Mouse (Mus musculus): Measurements from ENCODE around the gene Ank3. TPM values are rescaled to one million over a fixed set of nuclear protein-coding genes. Genes with fewer than 3 reads are reported as not detected.

Gene Ank3
- polyA plus RNA-seq, 2 experiments from 2014 or later = 1.1 to 1.2 TPM

DNA sequence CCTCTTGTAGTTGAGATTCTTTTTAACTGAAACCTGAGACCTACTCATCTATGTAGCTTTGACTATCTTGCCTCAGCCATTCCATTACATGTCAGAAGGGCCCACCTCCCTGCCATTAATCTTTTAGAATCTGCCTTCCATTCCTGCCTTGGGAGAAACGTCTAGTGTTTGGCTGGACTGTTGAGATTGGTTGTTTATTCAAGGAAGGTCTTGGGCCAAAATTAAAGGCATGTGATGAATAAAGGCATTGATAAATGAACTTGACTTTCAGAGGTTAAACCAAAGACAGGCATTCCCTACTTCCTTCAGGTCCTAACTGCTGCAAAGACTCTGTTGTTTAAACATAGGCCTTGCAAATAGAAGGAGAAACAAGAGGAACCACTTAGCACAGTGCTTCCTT is 271.9 kb downstream of the Ank3 start:
- no peak for ATAC-seq

DNA sequence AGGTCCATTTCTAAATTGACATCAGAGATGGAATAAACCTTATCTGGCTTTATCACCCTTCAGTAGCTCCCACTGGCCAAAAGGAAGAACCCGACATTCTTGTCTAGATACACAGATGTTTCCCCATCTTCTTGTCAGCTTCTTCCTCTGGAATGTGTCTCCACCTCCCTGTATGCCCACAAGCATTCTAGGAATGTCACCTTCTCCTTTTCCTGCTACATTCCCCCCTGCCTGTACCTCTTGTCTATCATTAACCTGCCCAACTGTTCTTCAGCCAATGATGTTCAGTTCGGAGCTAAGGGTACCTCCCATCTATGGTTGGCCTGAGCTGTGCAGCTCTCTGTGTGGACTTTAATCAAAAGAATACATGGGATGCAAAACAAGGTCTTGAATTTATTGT is 272.4 kb downstream of the Ank3 start:
- no peak for ATAC-seq

DNA sequence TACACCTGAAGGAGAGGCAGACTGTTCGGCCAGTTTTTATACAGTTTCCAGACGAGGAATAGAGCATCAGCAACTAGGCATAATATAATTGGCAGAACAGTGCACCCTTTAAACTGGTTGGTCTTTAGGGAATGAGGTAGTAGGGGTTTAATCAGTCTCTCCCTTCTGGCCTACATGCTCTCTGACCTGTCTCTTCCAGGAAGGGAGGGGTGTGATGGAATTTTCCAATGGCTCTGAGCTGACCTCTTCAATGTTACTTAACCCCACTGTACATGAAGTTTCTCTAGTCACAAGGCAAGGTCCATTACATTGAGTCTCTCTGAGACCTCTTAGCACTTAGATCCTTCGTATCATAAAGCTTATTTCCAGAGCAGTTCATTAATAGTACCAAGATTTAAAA is 272.9 kb downstream of the Ank3 start:
- no peak for ATAC-seq

DNA sequence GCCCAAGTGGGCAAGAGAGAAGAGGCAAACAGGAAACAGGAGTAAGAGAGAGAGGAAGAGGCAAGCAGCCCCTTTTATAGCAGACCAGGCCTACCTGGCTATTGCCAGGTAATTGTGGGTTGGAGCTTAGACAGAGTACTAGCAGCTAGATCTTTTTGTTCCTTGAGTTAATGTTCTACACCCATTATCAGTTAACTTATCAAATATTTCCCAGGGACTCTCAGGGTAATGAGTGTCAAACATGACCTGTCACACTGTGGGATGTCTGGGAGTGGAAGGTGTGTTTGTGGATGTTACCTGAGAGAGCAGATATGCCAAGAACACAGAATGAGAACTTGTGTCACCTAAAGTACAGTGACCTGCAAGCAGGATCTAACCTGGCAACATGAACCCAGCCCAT is 274.0 kb downstream of the Ank3 start:
- ATAC-seq = no peak

DNA sequence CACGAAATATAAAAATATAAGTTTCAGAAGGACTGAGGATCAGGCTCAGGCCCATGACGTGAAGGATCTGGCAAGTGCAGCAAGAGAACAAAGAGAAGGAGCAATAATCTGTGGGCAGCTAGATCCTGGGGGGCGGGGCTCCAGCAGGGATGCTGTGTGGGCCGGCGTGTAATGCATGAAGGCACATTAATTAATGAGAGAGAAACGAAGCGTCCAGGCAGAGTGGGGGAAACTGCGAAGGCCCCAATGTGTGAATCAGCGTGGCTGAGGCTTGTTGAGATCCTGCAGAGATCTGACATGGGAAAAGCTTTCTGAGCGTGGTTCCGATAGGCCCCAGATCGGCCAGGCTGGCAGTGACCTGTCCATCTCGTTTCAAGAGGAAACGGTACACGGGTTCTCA is 279.7 kb downstream of the Ank3 start:
- no peak for ATAC-seq

DNA sequence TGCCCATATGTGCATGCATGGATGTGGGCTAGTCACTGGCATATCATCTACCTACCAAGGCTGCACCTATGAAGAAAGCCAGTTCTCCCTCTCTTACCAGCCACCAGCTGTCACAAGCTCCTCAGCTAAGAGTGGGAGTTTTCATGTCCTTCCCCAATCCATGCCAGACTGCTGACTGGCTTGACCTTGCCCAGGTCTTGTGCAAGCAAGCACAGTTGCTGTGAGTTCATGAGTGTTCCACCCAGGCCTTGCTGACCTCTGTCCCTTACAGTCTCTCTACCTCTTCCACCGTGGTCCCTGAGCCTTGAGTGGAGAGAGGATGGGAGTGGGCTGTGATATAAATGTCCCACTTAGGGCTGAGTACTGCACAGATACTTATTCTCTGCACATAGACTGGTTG is 287.8 kb downstream of the Ank3 start:
- no peak for ATAC-seq

DNA sequence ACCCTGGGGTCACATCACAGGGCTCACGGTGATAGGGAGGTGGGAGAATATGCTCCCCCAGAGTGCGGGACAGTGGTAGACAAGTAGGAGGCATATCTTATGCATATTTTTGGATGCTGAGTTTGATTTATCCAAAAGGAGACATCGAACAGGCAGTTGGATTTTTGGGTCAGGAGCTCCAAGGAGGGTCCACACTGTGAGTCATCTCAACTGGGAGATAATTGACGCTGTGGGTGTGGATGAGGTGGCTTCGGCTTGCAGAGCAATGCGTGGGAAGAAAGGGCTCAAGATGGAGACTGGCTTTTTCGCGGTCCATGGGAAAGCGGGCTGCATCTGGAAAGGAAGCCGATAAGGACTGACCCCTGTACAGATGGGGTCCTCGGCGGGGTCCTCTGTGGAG is 290.5 kb downstream of the Ank3 start:
- no peak for ATAC-seq

DNA sequence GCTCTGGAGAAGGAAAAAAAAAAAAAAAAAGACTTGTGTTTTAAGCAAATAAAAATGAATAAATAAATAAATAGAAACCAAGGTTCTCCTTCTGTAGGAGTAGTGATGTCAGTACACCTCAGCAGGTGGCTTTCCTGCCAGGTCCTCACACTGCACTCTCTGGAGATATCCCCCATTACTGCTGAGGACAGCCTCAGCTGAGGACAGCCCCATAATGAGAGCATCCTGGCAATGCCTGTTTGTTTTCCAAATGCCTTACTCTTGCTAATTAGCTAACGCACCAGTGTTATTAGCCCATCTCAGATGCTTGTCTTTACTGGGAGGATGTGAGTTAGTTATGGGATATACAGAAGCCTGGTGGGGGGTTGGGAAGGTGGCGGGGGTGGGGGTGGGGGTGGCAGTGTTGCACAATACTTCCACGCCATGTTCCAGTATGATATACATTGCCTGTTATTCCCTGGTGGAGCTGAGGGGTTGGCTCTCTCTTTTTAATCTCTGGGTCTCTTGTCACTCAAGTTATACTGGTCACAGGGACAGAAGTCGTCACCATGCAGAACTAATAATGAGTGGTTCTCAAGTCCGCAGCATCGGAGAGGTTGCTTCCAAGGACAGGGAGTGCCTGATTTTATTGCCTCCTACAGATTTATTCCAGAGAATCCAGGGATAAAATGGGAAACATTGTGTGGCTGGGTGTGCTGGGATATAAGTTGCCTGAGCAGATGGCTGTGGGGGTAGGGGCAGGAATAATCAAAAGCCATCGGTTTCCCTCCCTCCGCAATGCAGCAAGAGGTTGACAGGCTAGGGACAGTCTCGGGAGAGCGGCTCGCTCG is 291.8 kb downstream of the Ank3 start:
- no peak for ATAC-seq

DNA sequence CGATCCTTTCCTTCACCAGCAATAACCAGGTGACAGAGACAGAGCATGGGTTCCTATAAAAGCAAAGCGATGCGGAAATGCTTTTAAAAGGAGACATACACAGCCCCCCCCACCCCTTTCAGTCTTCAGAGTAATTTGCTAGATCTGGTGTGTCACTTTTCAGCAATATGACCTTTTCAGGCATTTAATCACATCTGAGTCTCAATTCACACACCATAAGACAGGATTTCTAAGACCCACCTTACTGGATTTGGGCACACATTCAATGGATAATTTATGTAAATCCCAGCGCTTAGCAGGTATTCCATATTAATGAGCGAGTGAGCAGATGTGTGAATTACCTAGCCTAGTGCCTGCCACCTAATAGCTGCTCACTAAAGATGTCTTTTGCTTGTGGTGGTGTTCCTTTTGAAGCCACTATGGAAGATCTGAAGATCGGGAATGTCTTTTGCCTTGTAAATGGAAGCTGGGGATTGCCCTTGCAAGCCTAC is 292.4 kb downstream of the Ank3 start:
- no peak for ATAC-seq

DNA sequence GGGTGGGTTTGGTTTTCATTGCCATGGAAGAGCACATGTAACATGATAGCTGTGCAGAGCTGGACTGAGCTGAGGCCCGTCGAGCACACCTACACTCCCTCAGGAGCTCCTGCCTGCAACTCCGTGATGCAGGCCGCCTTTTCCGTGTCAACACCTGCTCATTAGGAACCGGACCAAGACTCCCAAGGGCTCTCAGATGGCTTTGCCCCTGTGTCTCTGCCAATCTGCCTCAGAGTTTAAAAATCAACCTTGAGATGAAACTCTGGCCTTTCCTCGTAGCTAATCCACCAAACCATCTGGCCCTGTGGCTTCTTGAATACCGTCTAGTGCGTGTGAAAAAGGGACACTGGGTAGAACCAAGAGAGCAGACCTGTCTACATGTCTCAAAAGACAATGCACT is 297.4 kb downstream of the Ank3 start:
- ATAC-seq = no peak

DNA sequence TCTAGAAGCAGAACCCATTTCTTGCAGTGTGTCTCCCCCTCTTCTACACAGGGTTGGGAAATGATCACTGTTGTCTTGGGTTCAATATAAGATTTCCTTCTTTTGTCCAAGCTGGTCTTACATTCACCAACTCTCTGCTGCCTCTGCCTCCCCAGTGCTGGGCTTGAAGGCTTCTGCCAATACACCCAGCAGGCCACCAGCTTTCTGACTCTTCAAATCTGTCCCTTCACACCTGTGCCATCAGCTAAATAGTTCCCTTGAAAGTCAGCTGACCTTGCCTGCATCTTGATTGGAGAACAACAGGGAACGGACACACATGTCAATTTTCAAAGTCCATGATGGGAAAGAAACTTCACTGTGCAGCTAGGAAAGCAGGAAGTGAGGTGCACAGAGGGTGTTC is 300.1 kb downstream of the Ank3 start:
- ATAC-seq = no peak

DNA sequence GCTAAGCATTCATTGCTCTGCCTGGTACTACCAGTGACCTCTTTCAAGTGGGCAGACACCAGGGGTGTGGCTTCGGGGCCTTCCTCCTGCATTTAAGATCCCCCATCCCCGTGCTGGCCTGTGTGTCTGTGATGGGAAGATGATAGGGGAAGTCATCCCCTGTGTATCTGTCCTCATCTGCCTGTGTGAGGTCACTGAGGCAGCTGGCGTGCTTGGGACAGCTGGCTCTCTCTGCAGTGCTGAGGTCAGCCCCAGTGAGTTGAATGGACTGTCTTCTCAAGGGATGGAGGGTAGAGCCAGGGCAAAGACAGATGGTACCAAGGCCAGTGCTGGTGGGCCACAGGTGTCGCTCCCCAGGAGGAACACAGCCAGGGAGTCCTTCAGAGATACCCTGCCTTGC is 302.7 kb downstream of the Ank3 start:
- ATAC-seq = no peak

DNA sequence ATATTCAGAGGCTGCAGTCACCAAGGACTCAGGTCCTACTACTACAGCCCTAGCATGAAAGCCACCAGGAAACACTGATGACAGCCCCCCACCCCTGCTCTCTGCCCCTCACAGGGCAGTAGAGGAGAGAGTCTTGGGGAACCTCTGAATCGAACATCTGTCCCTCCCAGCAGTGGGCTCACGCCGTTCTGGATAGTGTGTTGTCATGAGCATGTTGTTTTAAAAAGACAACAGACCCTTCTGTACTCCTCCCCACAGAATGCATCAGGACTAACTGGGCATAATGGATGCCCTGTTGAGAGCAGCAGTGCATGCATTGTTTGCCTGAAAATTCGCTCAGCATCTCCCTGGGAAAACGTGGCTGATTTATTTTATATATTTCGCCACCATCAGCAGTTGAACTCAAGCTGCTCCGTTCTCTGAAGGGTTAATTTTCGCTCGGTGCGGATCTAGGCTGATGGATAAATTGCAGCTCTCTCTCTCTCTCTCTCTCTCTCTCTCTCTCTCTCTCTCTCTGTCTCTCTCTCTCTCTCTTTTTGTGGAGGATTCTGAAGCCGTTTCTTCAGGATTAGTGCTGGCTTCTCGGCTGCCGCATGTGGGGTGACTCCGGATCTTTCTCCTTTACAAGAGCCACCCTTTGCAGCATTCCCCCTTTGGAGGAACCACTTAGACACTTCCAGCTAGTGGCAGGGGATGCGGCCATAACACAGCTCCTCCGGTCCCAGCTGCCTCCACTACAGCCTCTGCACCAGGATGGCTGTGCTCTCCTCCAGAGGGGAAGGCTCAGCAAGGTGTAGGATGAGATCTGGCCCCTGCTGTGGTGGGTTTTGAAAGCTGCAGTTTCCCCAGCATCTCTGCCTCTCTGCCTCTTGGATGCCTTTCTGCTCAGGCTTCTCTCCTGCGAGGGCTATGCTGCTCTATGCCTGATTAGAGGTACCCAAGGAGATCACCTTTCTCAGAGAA is 307.5 kb downstream of the Ank3 start:
- no peak for ATAC-seq

DNA sequence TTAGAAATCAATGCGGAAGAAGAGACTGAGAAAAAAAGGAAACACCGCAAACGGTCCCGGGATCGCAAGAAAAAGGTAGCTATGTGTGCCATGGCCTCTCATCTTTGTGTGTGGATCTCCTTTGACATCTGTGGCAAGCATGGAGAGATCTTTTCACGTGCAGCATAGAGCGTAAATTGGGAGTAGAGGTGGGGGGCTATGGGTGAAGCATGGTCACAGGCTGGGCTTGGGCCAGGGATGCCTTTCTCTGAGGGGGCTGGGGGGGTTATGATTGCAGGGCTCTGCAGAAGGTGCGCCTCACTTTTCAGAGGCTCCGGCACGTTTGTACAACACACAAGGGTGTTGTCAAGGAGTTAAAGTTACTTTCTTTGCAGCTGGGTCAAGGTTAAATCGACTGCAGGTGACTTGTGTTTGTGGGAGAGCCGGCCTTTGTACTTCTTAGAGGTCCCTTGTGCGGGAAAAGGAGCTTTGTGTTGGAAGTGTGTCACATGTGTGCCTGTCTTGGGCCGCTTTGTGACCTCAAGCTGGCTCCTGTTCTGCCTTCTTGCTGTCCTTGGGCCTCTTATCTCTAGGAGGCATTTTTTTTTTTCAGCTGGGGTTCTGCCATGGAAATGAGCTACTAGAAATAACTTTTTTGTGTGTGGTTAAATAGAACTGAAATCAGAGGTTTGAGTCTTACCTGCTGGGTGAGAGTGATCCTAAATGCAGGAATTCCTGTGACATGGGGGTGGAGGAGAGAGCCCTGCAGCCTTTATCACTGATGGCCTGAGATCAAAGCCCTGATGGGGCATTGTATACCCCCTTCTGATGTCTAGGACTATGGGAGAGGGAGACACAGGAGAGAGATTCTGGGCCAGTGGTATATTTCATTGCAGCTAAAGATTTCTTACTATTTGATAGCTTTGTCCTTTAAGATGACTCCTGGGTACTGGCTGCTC is 308.5 kb downstream of the Ank3 start:
- ATAC-seq = no peak

DNA sequence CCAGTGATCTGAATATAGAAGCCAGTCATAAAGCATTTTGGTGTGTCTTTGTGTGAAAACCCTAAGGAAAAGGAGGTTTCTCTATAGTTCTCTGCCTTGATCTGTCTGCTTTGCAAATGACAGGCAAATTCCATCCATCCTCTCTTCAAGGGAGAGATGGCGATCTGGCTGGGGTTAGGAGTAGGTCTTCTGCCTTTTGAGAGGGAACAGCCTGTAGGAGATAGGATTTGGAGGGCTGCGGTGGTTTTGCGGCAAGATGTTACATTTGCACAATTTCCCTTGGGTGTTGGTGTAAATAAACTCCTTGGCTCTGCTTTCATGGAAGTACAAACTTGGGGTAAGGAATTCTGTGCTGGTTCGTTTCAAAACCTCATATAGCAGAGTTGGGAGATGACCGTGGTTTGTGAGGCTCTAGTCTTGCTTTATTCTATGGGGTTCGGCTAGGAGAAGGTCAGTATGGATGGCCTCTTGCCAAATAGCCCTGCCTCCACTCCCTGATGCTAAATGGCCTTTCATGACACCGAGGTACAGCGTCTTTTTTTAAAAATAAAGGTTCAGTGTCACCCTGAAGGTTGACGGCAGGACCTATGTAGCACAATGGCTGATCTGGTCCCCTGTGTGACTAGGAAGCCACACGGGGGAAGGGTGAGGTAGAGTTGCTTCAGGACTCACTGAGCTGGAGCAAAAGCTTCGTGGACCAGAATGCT is 309.4 kb downstream of the Ank3 start:
- no peak for ATAC-seq

DNA sequence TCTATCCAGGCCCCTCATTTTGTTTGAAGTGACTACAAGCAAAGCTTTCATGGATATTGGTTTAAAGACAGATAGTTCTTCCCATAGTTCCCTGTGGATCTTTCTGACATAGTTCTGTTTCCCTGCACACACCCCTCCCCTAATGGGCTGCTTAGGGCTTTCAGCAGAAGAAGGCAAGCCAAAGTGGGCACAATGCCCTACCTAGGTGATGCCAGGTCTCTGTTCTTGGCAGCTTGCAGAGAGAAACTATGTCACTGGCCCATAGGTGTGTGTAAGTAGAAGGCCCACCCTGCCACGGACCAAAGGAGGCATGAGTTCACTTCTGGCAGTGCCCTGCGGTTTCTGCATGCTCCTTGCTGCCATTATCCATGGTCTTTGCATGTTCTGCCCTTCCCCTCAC is 311.1 kb downstream of the Ank3 start:
- ATAC-seq = no peak

DNA sequence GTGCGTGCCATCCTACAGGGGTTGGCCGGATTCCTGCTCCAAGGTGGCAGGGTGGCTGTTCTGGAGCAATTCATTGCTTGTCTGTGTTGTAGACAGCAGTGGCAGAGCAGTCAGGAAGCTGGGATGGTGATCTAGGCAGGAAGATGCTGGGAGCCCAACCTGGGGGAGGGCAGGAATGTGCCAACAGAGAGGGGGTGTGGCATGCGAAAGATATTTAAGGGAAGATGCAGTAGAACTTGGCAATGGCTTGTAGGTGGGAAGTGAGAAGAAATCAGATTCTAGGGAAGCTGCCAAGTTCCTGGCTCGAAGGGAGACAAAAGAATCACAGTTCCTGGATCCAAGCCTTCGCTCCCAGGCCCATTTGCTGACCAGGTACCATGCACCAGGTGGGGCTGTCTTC is 312.2 kb downstream of the Ank3 start:
- no peak for ATAC-seq

DNA sequence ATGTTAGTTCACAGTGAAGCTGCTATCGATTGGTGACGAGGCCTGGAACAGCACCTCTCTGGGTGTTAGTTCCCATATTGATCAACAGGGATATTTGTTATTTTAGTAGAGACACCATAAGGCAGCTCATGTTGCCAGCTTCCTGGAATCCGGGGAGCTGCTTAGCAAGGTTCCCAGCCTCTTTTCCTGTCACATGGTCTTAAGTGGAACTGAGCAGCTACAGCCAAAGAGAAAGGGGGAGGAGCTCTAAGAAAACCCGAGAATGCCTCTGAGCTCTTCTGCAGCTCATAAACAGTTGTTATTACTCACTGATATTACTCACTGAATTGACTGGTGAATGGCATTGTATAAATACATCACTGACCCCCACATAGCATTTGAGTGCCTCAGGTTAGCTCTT is 318.3 kb downstream of the Ank3 start:
- ATAC-seq = no peak

DNA sequence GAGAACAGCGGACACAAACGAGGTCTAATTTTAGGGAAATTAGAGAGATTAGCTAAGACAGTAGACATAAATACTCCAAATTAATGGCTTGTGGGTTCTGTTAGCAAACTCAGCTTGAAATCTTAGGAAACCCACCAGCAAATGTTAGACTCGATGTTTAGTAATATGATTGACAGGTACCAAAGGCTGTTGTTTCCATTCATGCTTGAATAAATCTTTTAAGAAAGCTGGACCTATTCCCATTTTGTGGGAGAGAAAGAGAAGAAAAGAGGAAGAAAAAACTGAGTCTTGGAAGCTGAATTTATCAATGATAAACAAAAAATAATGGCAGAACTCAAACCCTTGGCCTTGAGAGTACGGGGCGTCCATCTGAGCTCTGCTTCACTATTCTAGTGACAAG is 320.8 kb downstream of the Ank3 start:
- no peak for ATAC-seq

DNA sequence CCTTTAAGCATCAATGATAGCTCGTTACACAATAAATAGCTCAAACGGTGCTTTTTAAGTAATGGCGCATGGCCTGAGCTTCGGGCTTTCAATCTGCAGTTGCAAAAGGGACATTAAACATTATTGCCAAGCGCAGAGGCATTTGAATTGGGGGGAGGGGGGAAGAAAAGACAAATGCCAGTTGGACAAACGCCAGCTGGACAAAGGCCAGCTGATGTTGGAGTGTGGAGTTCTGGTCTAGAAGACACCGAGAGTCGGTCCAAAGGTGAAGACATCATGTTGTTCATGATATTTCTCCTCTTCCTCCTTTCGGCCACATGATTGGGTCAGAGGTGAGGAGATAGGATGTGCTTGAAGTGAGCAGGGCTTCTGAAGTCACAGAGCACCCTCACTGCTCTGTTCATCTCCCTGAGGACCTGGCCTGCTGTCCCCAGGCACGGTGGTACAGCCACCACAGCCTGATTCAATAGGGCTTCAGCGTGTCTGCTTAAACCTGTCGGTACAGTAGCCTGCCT is 321.4 kb downstream of the Ank3 start:
- no peak for ATAC-seq

DNA sequence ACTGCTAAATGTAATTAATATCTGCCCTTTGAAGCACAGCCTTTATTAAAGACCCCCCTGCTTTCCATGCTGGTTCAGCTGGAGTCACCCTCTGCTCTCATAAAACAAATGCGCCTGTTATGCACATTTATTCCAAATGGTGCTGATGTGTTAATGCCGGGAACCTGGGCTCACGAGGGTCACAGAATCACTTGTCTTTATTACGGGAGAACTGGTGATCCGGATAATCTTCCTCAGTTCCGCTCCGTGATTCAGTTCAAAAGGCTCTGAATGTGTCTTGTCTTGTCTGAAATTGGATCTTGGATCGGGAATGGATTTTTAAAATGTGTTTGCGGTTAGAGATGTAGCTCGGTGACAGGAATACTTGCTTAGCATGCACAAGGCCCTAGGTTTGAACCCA is 321.9 kb downstream of the Ank3 start:
- ATAC-seq = no peak
